Mouse (Mus musculus): Measurements from ENCODE around the gene Akp3. TPM values are rescaled to one million over a fixed set of nuclear protein-coding genes. Genes with fewer than 3 reads are reported as not detected.

Gene Akp3
- polyA plus RNA-seq, 1 experiment from 2014 or later = not detected

DNA sequence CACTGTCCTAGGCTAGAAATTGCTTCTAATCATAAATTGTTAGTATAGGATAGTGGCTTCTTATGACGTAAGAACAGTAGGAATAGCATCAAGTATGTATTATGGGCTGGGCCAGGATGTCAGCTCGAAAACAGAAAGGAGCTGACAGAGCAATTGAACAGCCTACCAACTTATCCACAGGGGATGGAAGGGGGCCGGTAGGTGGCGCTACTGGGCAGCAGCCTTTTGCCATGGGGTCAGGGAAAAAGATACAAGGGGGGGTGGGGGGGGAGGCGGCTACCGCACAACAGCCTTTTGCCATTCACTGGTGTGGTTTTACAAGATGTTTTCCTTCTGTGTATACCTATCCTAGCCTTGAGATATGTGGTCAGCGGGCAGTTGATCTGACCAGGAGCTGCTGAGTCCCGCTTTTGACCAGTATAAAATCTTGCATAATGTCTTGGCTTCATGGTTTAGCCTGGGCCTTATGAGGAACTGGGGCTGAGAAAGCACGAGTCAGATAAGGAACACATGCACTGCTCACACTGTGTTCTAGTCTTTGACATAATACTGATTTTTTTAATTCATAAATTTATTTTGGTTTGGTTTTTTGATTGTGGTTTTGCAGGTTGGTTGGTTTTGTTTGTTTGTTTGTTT, 12.9 kb upstream of the Akp3 start:
- H3K36me3 ChIP-seq = no peaks in the 10 kb centered on the region
- H3K9ac ChIP-seq = no peak overlapping the region
- 38% methylated on average over 9 of the region's 9 CpGs for WGBS
- no peaks in the 10 kb centered on the region for H3K27me3 ChIP-seq
- no peak overlapping the region for H3K4me2 ChIP-seq
- no peak overlapping the region for H3K27ac ChIP-seq
- no peak overlapping the region for H3K4me3 ChIP-seq
- no peaks in the 10 kb centered on the region for H3K4me1 ChIP-seq
- no peaks in the 10 kb centered on the region for H3K9me3 ChIP-seq
- no peak for ATAC-seq (ENCODE audit: insufficient number of reproducible peaks, insufficient read depth, low FRiP score, low TSS enrichment, low read depth)

DNA sequence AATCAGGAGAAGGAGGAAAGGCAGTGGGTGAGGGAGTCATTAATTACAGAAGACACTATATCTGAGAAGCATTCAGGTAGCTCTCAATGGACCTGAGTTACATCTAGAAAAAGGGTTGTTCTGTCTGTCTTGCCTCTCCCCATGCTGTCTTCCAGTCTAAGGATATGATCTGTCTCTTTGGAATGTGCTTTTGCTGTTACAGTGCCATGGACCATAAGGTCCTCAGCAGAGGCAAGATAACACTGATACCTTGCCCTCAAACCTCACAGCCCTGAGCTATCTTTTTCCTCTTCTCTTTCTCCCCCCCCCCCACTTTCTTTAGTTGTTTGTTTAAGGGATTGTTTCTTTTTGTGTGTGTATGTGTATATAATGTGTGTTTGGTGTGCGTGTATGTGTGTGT, 10.0 kb upstream of the Akp3 start:
- Histone ChIP-seq H3K9me3 (no peaks in the 10 kb centered on the region), H3K36me3 (no peaks in the 10 kb centered on the region), H3K4me2 (no peak overlapping the region), H3K4me1 (no peaks in the 10 kb centered on the region), H3K9ac (no peak overlapping the region), H3K27me3 (no peaks in the 10 kb centered on the region), H3K4me3 (no peak overlapping the region), H3K27ac (no peak overlapping the region)
- 90% methylated on average over 1 of the region's 1 CpGs for WGBS
- no peak for ATAC-seq (ENCODE audit: insufficient number of reproducible peaks, insufficient read depth, low FRiP score, low TSS enrichment, low read depth)

DNA sequence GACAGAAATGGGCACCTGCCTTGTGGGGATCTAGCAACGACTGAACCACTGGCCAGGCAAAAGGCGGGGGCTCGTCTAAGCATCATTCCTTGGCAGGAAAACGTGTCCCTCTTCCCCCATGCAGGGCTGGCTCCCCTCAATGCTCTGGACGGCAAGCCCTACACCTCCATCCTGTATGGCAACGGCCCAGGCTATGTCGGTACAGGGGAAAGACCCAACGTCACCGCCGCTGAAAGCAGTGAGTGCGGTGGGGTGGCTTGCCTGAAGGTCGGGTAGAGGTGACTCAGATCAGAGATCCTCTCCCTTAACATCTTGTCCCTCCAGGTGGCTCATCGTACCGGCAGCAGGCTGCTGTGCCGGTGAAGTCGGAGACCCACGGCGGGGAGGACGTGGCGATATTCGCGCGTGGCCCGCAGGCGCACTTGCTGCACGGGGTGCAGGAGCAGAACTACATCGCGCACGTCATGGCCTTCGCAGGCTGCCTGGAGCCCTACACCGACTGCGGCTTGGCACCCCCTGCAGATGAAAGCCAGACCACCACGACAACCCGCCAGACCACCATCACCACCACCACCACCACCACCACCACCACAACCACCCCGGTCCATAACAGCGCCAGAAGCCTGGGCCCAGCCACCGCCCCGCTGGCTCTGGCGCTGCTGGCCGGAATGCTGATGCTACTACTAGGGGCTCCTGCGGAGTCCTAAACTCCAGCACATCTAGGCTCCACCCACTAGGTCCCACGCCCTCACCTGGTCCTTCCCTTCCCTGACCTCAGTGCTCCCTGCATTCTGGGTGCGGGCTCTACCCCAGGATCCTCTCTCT, 2.6 kb downstream of the Akp3 start:
- no peaks in the 10 kb centered on the region for H3K36me3 ChIP-seq
- peaks cover 8% of the 10 kb centered on the region; the same call in 1 of the 2 replicates for H3K4me1 ChIP-seq
- H3K27me3 ChIP-seq = peaks cover 45% of the 10 kb centered on the region
- H3K4me3 ChIP-seq = peak overlapping the region; percentile 23
- WGBS = 6% methylated on average over 40 of the region's 43 CpGs
- peak overlapping the region; percentile 51 for H3K4me2 ChIP-seq
- H3K9ac ChIP-seq = peak overlapping the region; percentile 17; the same call in 1 of the 2 replicates
- no peak overlapping the region for H3K27ac ChIP-seq
- no peaks in the 10 kb centered on the region for H3K9me3 ChIP-seq
- no peak for ATAC-seq (ENCODE audit: insufficient number of reproducible peaks, insufficient read depth, low FRiP score, low TSS enrichment, low read depth)

DNA sequence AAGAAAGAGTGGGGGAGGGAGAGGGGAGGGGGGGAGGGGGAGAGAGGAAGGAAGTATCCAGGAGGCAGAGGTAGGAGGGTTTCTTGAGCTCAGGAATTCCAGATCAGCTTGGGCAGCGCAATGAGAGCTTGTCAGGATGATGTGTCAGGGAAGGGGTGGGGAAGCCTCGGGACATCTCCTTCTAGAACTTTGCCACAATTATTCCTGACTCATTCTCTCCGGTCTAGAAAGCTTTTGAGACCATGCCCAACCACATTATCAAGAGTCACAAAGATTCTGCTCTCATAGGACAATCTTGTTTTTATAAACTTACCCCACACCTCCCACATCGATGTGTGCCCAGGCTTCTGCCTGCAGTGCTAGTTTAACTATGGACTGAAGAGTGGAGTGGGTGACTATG, 7.0 kb downstream of the Akp3 start:
- Histone ChIP-seq H3K36me3 (no peaks in the 10 kb centered on the region), H3K9ac (no peak overlapping the region), H3K9me3 (no peaks in the 10 kb centered on the region), H3K27ac (no peak overlapping the region), H3K4me3 (no peak overlapping the region), H3K27me3 (peaks cover 32% of the 10 kb centered on the region), H3K4me1 (peaks cover 8% of the 10 kb centered on the region; the same call in 1 of the 2 replicates), H3K4me2 (no peak overlapping the region)
- ATAC-seq (ENCODE audit: insufficient number of reproducible peaks, insufficient read depth, low FRiP score, low TSS enrichment, low read depth) = no peak
- WGBS = 78% methylated on average over 4 of the region's 4 CpGs

DNA sequence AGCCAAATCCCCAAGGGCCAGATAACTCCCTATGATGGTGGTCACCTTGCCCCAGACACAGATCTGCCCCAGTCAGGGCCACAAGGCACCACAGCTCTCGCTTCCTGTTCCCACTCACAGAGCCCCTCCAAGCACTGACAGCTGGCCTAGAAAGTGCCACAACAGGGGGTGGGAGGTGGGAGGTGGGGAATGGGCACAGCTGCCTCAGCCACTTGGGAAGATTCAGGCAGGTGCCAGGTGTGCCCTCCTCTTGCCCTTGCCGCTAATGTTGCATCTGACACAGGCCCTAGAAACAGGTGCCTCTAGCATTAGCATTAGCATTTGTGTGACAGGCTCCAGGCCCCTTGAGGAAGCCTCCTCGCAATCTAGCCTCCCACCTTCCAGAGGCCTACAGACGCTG, 16.8 kb downstream of the Akp3 start:
- H3K27ac ChIP-seq = no peak overlapping the region
- H3K4me1 ChIP-seq = no peaks in the 10 kb centered on the region
- peaks cover 12% of the 10 kb centered on the region for H3K27me3 ChIP-seq
- H3K9ac ChIP-seq = no peak overlapping the region
- no peak overlapping the region for H3K4me2 ChIP-seq
- H3K4me3 ChIP-seq = no peak overlapping the region
- H3K9me3 ChIP-seq = no peaks in the 10 kb centered on the region
- no peaks in the 10 kb centered on the region for H3K36me3 ChIP-seq
- 78% methylated on average over 4 of the region's 4 CpGs for WGBS
- no peak for ATAC-seq (ENCODE audit: insufficient number of reproducible peaks, insufficient read depth, low FRiP score, low TSS enrichment, low read depth)

DNA sequence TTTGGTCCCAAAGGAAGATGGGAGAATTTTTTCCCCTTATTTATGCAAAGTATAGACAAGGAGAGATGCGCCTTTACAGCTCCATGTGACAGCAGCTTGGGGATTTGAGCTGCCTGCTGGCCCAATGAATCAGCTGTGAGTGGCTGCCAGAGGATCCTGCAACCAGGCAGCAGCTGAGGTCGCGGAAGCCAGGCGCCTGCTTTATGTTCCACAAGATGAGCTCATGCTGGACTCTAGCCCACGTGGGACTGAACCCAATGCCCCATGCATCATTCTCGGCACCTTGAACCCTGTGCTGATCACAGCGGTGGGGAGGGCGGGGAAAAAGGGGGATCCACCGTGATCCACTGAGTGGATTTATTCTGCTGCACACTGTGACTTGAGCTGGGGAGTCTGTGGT, 17.7 kb downstream of the Akp3 start:
- Histone ChIP-seq H3K4me3 (no peak overlapping the region), H3K4me2 (no peak overlapping the region), H3K9ac (no peak overlapping the region), H3K27me3 (peaks cover 13% of the 10 kb centered on the region), H3K36me3 (no peaks in the 10 kb centered on the region), H3K9me3 (no peaks in the 10 kb centered on the region), H3K4me1 (no peaks in the 10 kb centered on the region), H3K27ac (no peak overlapping the region)
- ATAC-seq (ENCODE audit: insufficient number of reproducible peaks, insufficient read depth, low FRiP score, low TSS enrichment, low read depth) = no peak
- 79% methylated on average over 9 of the region's 9 CpGs for WGBS

DNA sequence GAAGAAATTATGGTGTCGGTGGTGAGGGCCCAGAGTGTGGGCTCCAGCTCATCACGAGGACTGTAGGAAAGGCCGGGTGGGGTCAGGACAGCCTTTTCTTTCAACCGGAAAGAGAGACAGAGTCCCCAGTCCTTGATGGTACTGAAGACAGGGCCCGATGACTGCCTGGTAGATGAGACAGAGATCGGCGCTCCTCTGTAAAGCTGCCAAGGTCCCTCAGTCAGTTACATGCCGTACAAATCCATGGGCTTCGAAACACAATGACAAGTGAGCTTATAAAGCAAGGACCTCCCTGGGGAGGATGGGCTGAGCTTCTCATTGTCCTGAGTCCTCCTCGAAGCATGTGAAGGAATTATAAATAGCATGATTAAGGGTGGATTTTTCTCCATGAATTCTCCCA, 18.4 kb downstream of the Akp3 start:
- Histone ChIP-seq H3K36me3 (no peaks in the 10 kb centered on the region), H3K27ac (no peak overlapping the region), H3K9ac (no peak overlapping the region), H3K4me3 (no peak overlapping the region), H3K4me1 (no peaks in the 10 kb centered on the region), H3K9me3 (no peaks in the 10 kb centered on the region), H3K27me3 (peaks cover 20% of the 10 kb centered on the region), H3K4me2 (no peak overlapping the region)
- ATAC-seq (ENCODE audit: insufficient number of reproducible peaks, insufficient read depth, low FRiP score, low TSS enrichment, low read depth) = no peak
- 84% methylated on average over 10 of the region's 10 CpGs for WGBS

DNA sequence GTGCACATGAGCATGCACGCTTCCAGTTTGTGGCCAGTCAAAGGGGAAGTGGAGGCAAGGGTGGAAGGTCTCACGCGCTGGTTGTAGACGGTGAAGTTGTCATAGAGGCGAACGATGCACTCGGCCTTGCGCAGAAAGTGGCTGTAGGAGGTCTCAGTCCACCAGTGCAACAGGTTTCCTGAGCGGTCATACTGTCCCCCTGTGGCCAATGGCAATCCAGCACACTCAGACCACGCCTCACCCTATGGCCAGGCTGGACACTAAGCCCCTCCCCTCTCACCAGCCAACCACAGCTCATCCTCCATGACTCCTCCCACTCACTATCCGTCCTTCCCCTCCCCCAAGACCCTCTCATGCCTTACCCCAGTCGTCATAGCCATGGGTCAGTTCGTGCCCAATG, 24.6 kb downstream of the Akp3 start:
- H3K4me3 ChIP-seq = no peak overlapping the region
- peaks cover 82% of the 10 kb centered on the region for H3K27me3 ChIP-seq
- no peak overlapping the region for H3K27ac ChIP-seq
- no peaks in the 10 kb centered on the region for H3K9me3 ChIP-seq
- no peaks in the 10 kb centered on the region for H3K36me3 ChIP-seq
- H3K9ac ChIP-seq = no peak overlapping the region
- no peak; the same call in 1 of the 2 replicates for ATAC-seq (ENCODE audit: insufficient number of reproducible peaks, insufficient read depth, low FRiP score, low TSS enrichment, low read depth)
- no peak overlapping the region for H3K4me2 ChIP-seq
- 39% methylated on average over 13 of the region's 13 CpGs for WGBS
- H3K4me1 ChIP-seq = peaks cover 8% of the 10 kb centered on the region

DNA sequence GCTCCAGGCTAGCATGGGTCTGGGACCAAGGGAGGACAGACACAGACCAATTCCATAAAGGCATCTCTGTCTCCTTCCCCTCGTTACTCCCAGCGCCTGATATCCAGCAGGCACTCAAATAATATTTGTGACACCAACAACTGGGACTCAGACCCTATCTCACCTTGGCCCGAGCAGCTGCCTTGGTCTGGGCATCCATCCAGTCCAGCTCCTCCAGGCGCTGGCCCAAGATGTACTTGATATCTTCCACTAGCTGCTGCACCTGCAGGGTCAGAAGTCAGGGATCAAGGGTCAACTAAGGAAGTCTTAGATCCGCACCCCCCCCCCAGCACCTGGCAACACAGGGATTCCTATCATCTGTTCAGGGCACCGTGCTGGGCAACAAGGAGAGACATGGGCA, 26.5 kb downstream of the Akp3 start:
- Histone ChIP-seq H3K9me3 (no peaks in the 10 kb centered on the region), H3K36me3 (no peaks in the 10 kb centered on the region), H3K4me2 (no peak overlapping the region), H3K4me3 (no peak overlapping the region), H3K27me3 (peaks cover 90% of the 10 kb centered on the region), H3K4me1 (peaks cover 27% of the 10 kb centered on the region), H3K27ac (no peak overlapping the region), H3K9ac (no peak overlapping the region)
- no peak for ATAC-seq (ENCODE audit: insufficient number of reproducible peaks, insufficient read depth, low FRiP score, low TSS enrichment, low read depth)
- WGBS = 72% methylated on average over 6 of the region's 6 CpGs

DNA sequence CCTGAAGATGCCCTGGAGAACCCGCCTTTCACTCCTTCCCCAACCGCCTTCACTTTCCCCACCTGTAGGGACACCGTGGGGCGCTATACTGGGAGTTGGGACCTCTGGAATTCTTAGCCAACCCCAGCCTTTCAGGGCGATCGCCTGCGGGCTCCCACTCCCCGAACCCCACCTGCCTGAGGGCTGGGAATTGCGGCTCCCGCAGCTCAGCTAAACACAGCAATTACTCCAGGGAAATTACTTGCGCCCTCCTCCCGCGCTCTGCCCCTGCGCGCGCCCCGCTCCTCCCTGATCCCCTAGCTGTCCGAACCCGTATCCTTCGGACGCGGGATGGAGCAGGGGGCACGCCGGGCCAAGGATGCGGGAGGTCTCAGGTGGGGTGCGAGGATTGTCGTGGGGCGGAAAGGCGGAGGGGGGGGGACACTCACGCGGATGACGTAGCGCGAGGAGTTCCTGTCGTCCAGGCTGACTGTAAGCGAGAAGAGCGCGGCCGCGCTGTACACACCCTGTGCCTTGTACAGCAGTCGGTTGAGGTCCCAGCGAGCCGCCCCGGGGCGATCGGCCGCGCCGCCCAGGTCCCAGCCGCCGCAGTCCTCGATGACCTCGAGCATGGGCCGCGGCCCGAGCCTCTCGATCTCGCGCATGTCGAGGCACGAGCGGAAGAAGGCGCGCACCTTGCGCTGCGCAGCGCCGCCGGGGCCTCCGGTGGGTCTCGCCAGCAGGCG, 29.2 kb downstream of the Akp3 start:
- no peak overlapping the region for H3K27ac ChIP-seq
- H3K36me3 ChIP-seq = no peaks in the 10 kb centered on the region
- no peak for ATAC-seq (ENCODE audit: insufficient number of reproducible peaks, insufficient read depth, low FRiP score, low TSS enrichment, low read depth)
- H3K9ac ChIP-seq = peak overlapping the region; percentile 57
- no peaks in the 10 kb centered on the region for H3K9me3 ChIP-seq
- WGBS = 1% methylated on average over 72 of the region's 72 CpGs
- peaks cover 30% of the 10 kb centered on the region for H3K4me1 ChIP-seq
- peaks cover 99% of the 10 kb centered on the region for H3K27me3 ChIP-seq
- peak overlapping the region; percentile 85 for H3K4me2 ChIP-seq
- peak overlapping the region; percentile 50 for H3K4me3 ChIP-seq

DNA sequence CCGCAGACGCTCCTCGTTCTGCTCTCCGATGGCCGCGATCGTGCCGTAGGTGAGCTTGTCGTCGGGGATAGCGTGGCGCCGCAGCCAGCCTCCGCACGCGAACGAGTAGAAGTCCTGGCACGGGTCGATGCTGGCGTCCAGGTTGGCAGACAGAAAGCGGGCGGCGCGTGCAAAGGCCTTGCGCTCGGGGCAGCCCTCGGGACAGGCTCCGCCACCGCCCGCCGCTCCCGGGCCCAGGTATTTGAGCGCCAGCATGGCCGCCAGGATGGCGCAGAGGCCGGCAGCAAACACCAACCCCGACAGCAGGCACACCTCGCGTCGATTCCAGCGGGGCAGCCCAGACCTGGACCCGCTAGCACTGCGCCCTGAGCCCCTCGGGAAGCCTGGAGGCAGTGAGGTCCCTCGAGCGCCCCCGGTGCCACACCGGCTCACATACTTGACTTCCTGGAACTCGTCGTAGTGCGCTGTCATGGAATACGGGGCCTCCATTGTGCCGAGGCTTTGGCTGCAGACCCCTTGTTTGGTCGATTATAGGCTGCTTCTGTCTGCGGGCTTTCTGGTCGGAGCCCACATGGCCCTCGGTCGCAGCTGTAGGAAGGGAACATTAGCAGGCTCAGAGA, 29.8 kb downstream of the Akp3 start:
- no peak for ATAC-seq (ENCODE audit: insufficient number of reproducible peaks, insufficient read depth, low FRiP score, low TSS enrichment, low read depth)
- no peak overlapping the region for H3K27ac ChIP-seq
- H3K4me1 ChIP-seq = peaks cover 30% of the 10 kb centered on the region
- peaks cover 98% of the 10 kb centered on the region for H3K27me3 ChIP-seq
- WGBS = 2% methylated on average over 58 of the region's 58 CpGs
- H3K36me3 ChIP-seq = no peaks in the 10 kb centered on the region
- peak overlapping the region; percentile 57 for H3K9ac ChIP-seq
- peak overlapping the region; percentile 50 for H3K4me3 ChIP-seq
- no peaks in the 10 kb centered on the region for H3K9me3 ChIP-seq
- H3K4me2 ChIP-seq = peak overlapping the region; percentile 85
